Mouse (Mus musculus): Measurements from ENCODE around the gene Csta1.
"Not testable (repeated sequence)": the region's sequence is repeated elsewhere in the genome, so short reads cannot be mapped to it uniquely, and the experiment has no call there.

The Csta1 gene

DNA sequence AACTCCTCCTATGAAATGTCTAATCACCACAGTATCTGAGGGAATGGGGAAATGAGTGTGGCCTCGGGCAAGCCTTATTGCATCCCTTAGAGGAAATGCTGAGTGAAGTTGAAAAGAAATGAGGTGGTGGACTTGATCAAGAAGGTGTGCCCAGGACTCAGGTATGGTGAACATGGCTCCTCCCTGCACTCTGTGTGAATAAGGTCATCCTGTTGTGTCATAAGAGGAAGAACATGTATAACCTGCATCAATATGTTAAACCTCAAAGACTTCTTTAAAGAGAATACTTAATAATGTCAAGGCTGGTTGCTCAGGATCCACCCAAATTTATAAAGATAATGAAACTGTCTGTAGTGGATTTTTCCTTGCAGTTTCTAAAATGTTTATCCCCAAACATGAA, at the start of gene Csta1:
Gene Csta1, minus strand, starts transcription at position 101 of the 400 bp plus-strand sequence.
- no peak for DNase-seq (ENCODE audit: low read depth, low spot score)

DNA sequence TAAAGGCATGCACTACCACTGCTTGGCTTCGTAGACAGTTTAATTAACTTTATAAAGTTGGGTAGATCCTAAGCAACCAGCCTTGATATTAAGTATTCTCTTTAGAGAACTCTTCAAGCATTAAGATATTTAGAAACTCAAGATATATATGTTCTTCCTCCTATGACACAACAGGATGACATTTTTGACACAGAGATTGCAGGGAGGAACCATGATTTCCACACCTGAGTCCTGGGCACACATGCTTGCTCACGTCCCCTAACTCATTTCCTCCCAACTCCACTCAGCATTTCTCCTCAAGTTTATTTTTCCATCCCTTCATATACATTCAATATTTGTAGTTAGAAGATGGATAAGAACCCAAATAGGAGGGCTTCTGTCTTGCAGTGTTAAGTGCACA, 48.9 kb upstream of the Csta1 start:
- no peak for DNase-seq (ENCODE audit: low read depth, low spot score)

DNA sequence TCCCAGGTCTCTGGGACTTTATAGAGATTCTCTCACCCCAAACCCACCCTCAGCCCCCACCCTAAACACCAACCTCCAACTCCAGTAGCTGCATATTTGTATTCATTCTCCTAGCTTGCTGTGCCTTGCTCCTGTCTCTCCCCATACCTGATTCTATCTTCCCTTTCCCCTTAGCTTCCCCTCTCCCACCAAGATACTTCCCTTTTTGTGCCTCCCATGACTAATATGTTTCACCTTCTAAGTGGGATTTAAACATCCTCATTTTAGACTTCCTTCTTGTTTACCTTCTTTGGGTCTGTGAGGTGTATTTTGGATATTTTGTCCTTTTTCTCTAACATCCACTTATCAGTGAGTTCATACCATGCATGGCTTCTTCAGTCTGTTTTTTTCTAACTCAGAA, 45.1 kb upstream of the Csta1 start:
- no peak for DNase-seq (ENCODE audit: low read depth, low spot score)

DNA sequence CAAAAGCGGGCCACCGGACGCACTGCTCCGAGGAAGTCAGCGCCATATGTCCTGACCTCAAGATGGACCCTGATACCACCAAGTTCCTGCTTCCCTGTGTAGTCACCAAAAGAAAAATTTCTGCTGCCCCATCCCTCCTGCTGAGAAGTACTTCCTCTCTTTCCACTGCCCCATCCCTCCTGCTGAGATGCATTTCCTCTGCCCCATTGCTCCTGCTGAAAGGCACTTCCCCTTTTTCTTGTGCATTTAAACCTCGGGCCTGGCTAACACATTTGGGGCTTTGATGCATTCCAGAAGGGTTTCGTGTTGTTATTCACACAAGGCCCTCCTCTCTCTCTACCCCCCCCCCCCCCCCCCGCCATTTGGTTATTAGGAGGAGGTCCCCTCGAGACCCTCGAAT, 36.8 kb upstream of the Csta1 start:
- not testable (repeated sequence) for DNase-seq (ENCODE audit: low read depth, low spot score)

DNA sequence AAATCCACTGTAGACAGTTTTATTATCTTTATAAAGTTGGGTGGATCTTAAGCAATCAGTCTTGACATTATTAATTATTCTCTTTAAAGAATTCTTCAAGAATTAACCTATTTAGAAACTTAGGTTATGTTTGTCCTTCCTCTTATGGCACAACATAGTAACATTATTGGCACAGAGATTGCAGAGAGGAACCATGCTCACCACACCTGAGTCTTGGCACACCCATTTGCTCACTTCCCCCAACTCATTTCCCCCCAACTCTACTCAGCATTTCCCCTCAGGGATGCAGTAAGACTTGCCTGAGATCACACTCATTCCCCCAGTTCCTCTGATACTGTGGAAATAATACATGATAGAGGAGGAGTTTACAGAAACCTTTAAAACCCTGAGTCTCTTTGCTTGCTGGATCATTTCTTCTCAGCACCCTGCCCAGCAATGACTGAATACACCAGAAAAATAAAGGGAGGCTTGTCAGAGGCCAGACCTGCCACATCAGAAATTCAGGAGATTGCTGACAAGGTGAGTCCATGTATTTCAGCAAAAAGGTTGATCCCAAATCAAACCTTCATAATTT, 25.4 kb upstream of the Csta1 start, which contains the start of gene Stfa2l1:
Gene Stfa2l1, plus strand, starts transcription at position 410 of the 574 bp plus-strand sequence.
- no peak for DNase-seq (ENCODE audit: low read depth, low spot score)

DNA sequence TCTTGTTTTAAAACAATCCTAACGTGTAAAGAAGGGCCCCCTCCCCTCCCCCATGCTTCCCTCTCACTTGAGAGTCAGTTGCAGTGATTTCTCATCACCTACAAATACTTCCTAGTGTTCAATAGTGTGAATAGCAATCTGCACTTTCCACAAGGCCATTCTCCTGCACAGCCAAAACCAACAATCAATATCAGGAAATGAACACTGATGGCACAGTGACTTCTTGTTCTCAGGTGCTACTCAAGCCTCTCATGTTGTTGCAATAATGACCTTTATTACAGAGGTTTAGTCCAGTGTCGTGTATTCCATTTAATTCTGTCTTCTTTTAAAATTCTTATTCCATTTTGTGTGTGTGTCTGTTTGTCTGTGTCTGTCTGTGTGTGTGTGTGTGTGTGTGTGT, 7.2 kb upstream of the Csta1 start:
- no peak for DNase-seq (ENCODE audit: low read depth, low spot score)

DNA sequence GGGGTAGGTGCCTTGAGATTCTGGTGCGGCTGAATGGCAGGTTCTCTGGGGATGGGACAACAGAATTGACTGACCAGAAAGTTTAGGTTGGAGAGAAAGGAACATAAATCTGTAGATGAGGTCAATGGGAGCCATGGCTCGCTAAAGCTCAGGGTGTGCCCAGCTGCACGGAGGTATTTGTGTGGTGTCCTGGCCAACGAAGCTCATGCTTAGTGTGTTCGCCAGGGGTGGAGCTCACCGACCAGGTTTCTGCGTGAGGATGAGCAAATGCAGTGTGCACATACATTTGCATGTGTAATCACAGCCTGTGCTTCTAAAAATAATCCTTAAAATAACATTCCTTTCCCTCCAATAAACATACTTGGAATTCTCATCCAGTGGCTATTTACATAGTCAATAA, 2.9 kb downstream of the Csta1 start:
- no peak for DNase-seq (ENCODE audit: low read depth, low spot score)

DNA sequence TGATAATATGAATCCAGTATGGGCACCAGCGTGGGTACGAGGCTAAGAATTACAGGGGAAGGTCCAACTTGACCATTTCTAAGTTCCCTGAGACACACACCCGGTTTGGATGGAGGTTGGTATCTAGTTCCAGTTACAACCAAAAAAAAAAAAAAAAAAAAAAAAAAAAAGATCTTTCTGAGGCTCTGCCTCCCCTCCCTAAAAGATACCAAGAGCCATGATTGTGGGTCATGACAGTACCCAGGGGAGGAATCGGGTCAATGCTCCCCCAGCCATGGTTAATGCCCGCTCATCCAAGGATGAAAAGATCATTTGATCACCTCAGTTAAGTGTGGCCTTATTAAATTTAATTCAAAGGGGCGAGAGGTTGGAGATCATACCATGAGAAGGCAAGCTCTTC, 15.3 kb downstream of the Csta1 start:
- not testable (repeated sequence) for DNase-seq (ENCODE audit: low read depth, low spot score)

DNA sequence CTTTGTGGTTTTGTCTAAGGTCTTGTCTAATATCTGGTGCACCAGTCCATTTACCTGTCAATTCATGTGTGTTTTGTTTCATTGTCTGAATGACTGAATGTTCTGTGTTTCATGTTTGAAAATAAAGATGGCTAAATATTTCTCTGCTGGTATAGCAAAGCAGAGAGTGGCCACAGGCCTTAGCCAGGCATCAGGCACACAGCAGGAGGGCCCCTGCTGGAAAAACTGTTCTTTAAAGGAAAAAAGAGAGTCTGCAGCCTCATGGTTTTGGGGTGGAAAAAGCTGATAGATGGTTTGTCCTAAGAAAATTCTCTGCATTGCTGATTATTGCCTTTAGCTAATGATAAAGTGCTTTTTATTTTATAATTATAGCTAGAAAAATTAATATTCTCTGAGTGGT, 19.6 kb downstream of the Csta1 start:
- DNase-seq (ENCODE audit: low read depth, low spot score), result not testable (repeated sequence)

DNA sequence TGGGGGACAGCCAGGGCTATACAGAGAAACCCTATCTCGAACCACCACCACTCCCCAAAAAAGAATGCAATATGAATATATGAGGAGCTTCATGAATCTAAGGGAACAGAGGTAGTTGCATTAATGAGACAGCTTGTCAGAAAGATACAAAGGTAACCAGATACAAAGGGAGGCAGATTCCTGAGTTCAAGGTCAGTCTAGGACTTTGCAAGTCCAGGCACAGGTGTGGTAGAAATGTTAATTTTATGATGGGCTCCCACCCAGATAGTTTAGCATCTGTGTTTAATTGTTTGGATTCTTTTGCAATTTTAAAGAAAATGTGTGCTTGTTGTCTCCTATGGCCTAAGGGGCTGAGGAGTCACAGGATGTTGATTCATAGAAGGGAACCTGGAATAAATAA, 28.8 kb downstream of the Csta1 start:
- DNase-seq (ENCODE audit: low read depth, low spot score), result no peak

DNA sequence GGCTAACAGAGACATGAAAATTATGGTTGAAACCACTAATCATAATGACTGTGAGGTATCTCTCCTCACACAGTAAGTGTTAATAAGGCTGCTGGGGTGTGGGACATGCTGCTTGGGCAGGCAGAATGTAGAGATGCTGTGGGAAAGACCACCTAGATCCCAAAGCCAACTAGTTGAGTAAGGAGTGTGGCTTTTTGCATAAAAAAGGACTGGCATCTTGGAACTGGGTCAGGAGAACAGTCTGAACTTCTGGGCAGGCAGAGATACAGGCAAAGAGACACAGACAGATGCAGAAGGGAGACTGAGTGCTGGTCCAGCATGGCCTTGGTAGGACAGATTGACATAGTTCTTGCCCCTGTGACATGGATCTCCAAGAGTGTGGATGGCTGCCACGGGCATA, 29.5 kb downstream of the Csta1 start:
- DNase-seq (ENCODE audit: low read depth, low spot score), result no peak

DNA sequence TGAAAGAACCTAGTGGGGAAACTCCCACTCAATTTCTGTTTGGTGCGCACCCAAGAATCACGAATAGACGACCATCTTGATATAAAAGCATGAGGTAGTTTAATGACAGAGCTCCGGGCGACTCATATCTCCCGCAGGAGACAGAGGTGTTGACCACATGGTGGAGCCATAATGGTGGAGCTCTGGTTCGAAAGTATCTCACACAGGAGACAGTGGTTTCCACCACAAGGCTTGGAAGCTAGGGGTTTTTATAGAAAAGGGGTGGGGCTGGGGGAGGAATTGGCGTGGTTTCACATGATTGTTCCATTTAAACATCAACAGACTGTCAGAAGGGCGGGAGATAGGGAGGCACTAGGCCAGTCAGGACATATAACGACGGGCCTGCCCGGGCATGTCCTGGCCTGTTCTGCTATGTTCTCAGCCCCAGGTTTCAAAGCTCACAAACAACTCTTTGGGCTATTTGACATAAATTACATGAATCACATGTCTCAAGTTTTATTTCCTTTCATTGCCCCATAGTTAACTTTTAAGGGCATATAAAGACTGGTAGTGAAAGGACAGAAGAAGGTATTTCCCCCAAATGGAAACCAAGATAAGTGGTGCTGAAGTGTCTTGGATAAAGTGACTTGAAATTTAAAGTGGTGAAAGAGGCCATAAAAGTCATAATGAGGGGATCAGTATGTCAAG, 33.1 kb downstream of the Csta1 start:
- DNase-seq (ENCODE audit: low read depth, low spot score), result not testable (repeated sequence)

DNA sequence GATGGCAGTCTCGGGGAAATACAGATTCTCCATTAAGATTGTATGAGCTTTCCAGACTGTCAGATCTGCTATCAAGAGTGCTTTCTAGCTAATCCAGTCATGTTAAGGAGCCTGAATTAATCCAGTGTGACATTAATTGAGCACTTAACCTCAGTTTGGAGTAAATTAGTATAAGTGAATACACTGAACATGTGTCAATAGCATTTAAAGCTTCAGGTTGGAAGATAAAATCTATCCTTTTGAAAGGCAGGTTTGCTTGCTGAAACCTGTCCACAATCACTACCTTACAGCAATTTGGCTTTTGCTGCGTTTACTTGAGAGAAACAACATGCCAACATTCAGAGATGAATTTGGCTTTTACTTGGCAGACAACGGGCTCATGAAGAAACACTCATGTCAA, 37.0 kb downstream of the Csta1 start:
- DNase-seq (ENCODE audit: low read depth, low spot score), result no peak

DNA sequence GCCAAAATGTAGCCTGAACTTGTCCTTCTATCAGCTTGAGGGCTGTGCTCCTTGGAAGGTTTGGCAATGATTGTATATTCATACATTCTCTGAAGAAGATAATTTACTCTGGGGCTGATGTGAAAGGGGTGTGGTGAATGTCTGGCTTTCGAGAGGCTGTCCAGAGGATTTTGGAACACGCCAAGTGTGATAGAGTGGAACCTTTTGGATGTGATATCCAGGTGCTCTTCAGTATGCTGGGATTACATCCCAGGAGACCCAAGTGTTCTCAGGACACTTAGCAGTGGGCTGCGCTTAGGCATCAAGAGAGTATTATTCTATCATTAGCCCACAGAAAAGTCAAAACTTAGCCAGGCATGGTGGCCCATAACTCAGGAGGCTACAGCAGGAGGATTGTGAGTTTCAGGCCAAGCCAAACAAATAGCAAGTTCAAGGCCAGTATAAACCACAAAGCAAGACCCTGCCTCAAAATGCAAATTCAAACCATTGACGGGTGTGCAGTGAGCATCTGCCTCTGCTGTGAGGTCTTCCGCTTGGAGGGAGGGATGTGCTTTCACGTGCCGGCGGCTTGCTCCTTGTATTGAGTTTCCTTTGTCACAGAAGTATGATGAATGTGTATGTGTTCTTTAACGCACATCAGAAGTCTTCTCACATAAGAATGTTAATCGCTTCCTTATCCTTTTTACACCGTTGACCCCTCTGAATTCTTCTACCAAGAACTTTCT, 40.1 kb downstream of the Csta1 start:
- no peak for DNase-seq (ENCODE audit: low read depth, low spot score)

DNA sequence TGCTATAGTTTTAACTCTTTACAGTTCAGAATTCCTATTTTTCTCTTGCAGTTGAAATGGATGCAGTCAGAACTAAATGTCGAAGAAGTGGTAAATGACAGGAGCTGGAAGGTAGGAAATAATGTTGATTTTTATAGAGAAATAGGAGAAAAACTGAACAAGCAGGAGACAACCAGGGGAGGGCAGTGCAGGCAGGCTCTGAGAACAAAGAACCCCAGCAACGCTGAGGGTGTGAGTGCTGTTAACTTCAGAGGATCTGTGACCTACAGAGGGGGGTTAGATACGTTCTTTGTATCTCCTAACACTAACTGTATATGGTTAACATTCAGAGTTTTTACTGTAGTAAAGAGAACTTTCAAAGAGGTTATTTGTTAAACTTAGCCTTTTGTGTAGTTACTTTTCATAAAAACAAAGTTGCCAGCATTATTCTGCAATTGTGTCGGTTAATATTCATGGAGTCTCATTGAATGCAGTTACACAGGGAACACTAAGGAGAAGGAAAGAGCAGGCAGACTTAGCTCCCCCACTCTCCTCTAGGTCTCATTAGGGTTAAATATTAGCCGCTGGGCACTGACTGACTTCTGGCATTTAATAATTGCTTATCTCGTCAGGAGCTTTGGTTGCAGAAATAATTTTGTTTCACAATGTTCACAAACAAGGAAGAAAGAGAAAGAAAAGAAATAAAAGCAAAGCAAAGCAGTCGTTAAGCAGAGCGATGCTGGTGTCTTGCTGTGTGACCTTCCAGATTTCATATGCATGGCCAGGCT, 41.0 kb downstream of the Csta1 start:
- no peak for DNase-seq (ENCODE audit: low read depth, low spot score)

DNA sequence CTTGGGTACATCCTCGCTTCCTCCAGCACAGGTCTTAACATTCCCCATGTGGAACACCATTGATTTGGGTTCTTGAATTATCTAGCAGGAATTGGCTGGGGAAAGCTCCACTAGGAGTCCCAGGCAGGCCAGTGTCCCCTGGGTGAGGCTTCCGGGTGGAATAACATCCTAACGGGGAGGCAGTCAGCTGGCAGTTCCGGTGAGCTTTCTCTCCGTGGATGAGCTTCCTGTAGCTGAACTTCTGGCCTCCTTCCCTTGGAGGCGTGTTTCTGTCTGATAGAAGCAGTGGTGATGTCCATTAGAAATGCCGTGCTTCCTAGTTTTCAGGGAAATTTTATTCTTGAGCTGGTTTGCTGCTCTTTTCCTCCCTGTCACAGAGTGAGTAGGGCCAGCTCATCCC, 42.0 kb downstream of the Csta1 start:
- no peak for DNase-seq (ENCODE audit: low read depth, low spot score)

DNA sequence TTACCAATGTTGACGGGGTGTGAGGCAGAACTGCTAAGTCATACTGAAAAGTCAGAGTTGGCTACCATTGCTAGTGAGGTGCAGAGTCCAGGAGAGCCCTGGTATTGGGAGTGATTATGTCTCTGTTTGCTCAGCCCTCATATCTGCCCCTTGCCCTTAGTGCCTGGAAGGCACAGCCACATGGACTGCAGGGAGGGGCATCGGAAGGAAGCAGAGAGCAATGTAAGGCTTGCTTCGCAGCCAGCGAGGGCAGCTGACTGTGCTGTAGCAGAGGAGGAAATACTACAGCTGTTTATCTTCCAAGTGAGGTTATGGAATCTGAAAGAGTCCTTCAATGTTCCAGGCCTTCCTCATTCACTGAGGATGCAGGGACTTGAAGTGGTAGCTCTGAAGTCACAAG, 43.2 kb downstream of the Csta1 start:
- DNase-seq (ENCODE audit: low read depth, low spot score), result no peak

DNA sequence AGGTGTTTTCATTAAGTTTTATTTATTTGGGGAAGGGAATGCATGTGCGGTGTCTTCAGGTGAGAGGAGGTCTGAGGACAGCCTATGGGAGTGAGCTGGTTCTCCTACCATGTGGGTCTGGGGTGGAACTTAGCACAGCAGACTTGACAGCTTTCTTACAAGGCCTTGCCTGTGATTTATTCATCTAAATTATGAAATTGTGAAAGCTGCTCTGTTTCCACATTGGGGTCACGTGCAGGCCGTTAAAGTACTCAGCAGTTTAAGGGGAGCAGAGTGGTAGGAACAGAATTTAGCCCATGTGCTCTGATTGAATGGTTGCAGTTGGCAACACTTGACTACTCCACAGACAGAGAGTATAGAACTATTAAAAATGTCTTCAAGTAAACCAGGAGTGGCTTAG, 51.1 kb downstream of the Csta1 start:
- DNase-seq (ENCODE audit: low read depth, low spot score), result no peak

DNA sequence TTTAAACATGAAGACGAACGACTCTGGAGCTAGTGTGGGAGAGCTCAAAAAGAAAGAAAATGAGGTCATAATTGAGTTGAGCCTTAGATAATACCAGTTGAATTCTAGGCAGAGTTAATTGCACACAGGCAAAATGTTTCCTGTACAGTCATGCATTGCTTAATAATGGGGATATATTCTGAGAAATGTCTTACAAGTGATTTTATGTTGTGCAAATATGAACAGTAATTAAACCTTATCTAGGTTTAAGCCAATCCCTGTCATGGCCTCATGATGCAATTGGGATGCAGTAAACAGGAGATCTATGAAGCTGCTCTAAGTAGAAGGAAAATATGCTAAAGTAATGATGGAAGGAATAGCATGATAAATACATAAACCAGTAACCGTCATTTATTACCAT, 56.3 kb downstream of the Csta1 start:
- no peak for DNase-seq (ENCODE audit: low read depth, low spot score)

DNA sequence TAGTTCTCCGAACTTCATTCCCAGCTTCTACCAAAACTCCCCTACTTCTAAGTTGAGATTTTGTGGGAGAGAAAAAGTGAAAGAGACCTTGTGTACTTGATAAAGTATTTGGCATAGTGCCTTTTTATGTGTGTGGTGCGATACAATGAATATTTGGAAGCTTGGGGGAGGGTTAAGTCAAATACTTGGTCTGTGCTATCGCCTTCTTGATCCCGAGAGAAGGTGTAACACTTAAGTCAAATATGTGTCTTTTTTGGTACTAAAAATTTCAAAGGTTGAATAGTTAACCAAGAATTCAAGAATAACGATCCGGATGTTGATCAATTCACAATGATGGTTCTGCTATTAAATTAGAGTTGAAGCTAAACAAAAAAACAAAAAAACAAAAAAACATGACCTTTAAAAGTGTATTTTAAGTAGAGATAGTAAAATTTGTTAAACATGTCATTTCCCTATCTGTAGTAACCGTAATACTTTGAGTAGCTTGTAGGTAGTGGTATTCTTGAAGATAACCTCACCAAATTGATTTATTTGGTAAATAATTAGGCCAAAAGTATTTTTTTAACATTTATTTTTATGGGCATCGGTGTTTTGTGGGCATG, 58.5 kb downstream of the Csta1 start:
- DNase-seq (ENCODE audit: low read depth, low spot score), result no peak

DNA sequence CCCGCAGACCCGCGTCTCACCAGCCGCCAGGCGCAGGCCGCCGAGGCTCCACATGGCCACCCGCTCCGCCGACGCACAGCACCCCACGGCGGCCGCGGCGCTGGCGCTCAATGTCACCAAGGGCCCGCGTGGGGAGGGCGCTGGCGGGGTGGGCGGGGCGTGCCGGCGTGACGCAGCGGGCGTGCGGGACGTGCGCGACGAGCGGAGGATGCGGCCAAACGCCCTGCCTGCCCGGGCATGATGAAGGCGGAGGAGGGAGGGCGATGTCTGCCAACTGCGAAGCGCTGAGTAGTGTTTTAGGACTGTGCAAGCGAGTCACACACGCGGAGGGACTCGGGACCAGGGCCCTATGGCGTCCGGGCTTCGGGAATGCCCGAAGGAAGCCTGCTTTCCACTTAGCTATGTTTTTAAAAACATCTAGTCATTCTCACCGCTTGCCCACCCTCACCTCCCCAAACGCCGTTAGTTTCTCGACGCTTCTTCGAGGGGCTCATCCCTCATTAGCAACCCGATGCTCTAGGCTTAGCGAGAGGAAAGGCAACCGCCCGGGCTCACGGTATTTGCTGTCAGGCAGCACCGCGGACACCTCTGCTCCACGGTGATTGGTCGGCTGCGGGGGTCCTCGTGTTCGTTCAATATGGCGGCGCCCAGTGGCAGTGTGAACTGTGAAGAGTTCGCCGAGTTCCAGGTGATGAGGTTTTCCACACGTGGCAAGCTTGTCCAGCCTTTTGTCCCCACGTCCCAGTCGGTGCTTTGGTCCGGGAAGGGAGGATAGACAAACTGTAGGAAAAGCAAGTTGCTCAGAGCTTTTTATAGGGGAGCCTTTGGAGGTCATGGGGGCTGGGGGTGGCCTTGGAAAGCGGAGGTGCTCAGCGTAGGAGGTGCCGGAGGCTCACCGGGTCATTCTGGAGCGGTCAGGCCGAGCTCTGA, 59.3 kb downstream of the Csta1 start, which contains the start of the genes Fam162a and Ccdc58:
Gene Fam162a, minus strand, starts transcription at position 145 of the 930 bp plus-strand sequence.
Gene Ccdc58, plus strand, starts transcription at position 236 of the 930 bp plus-strand sequence.
- peak; percentile 91 for DNase-seq (ENCODE audit: low read depth, low spot score)
